Mouse (Mus musculus): ENCODE results near the gene Tspo. TPM values are rescaled to one million over a fixed set of nuclear protein-coding genes. Genes with fewer than 3 reads are reported as not detected.

The Tspo gene
- polyA plus RNA-seq, 1 experiment from 2014 or later, result 80.3 TPM

GRCm38 (mm10) chr15:83532606-83533005, 30.8 kb upstream of the Tspo start:
- Histone ChIP-seq H3K4me2 (replicated peaks; ENCODE audit: low read depth, low read length) (no peak overlapping the region), H3K36me3 (ENCODE audit: control insufficient read depth, insufficient read depth, low read length) (no peaks in the 10 kb centered on the region), H3K9me3 (ENCODE audit: control insufficient read depth, low read depth, low read length) (no peaks in the 10 kb centered on the region), H3K9ac (replicated peaks; ENCODE audit: low read depth, low read length) (no peak overlapping the region), H3K4me1 (ENCODE audit: control insufficient read depth, insufficient read depth, low read length) (no peaks in the 10 kb centered on the region), H3K27ac (ENCODE audit: low read length) (no peak overlapping the region), H3K4me3 (ENCODE audit: low read depth, low read length) (no peak overlapping the region), H3K27me3 (ENCODE audit: control insufficient read depth, insufficient read depth, low read length) (peaks cover 4% of the 10 kb centered on the region; the same call in 1 of the 2 replicates)
- WGBS, result 67% methylated on average over 7 of the region's 7 CpGs
- ATAC-seq (ENCODE audit: insufficient number of reproducible peaks, insufficient read depth, low FRiP score, low read depth), result no peak

GRCm38 (mm10) chr15:83534960-83535889, 28.2 kb upstream of the Tspo start:
- H3K4me1 ChIP-seq (ENCODE audit: control insufficient read depth, insufficient read depth, low read length), result no peaks in the 10 kb centered on the region
- H3K27me3 ChIP-seq (ENCODE audit: control insufficient read depth, insufficient read depth, low read length), result no peaks in the 10 kb centered on the region
- no peaks in the 10 kb centered on the region for H3K36me3 ChIP-seq (ENCODE audit: control insufficient read depth, insufficient read depth, low read length)
- 59% methylated on average over 17 of the region's 17 CpGs for WGBS
- no peak overlapping the region; the same call in 1 of the 2 replicates for H3K9ac ChIP-seq (replicated peaks; ENCODE audit: low read depth, low read length)
- H3K9me3 ChIP-seq (ENCODE audit: control insufficient read depth, low read depth, low read length), result no peaks in the 10 kb centered on the region
- H3K4me3 ChIP-seq (ENCODE audit: low read depth, low read length), result no peak overlapping the region
- no peak overlapping the region for H3K4me2 ChIP-seq (replicated peaks; ENCODE audit: low read depth, low read length)
- H3K27ac ChIP-seq (ENCODE audit: low read length), result no peak overlapping the region; the same call in 1 of the 2 replicates
- ATAC-seq (ENCODE audit: insufficient number of reproducible peaks, insufficient read depth, low FRiP score, low read depth), result peak; percentile 74; the same call in 1 of the 2 replicates

- H3K27me3 ChIP-seq (ENCODE audit: control insufficient read depth, insufficient read depth, low read length), result no peaks in the 10 kb centered on the region
- no peak overlapping the region for H3K9ac ChIP-seq (replicated peaks; ENCODE audit: low read depth, low read length)
- no peaks in the 10 kb centered on the region for H3K9me3 ChIP-seq (ENCODE audit: control insufficient read depth, low read depth, low read length)
- no peaks in the 10 kb centered on the region for H3K36me3 ChIP-seq (ENCODE audit: control insufficient read depth, insufficient read depth, low read length)
- H3K27ac ChIP-seq (ENCODE audit: low read length), result no peak overlapping the region
- WGBS, result 80% methylated on average over 6 of the region's 6 CpGs
- no peaks in the 10 kb centered on the region for H3K4me1 ChIP-seq (ENCODE audit: control insufficient read depth, insufficient read depth, low read length)
- no peak for ATAC-seq (ENCODE audit: insufficient number of reproducible peaks, insufficient read depth, low FRiP score, low read depth)
- no peak overlapping the region for H3K4me3 ChIP-seq (ENCODE audit: low read depth, low read length)
- no peak overlapping the region for H3K4me2 ChIP-seq (replicated peaks; ENCODE audit: low read depth, low read length)
Measured at GRCm38 (mm10) chr15:83535890-83536231, 27.5 kb upstream of the Tspo start.

- Histone ChIP-seq H3K9ac (replicated peaks; ENCODE audit: low read depth, low read length) (no peak overlapping the region), H3K27ac (ENCODE audit: low read length) (no peak overlapping the region), H3K36me3 (ENCODE audit: control insufficient read depth, insufficient read depth, low read length) (no peaks in the 10 kb centered on the region), H3K9me3 (ENCODE audit: control insufficient read depth, low read depth, low read length) (no peaks in the 10 kb centered on the region), H3K27me3 (ENCODE audit: control insufficient read depth, insufficient read depth, low read length) (no peaks in the 10 kb centered on the region), H3K4me1 (ENCODE audit: control insufficient read depth, insufficient read depth, low read length) (no peaks in the 10 kb centered on the region), H3K4me3 (ENCODE audit: low read depth, low read length) (no peak overlapping the region), H3K4me2 (replicated peaks; ENCODE audit: low read depth, low read length) (no peak overlapping the region)
- no peak for ATAC-seq (ENCODE audit: insufficient number of reproducible peaks, insufficient read depth, low FRiP score, low read depth)
- 99% methylated on average over 2 of the region's 2 CpGs for WGBS
Measured at GRCm38 (mm10) chr15:83538855-83539254, 24.5 kb upstream of the Tspo start.

- ATAC-seq (ENCODE audit: insufficient number of reproducible peaks, insufficient read depth, low FRiP score, low read depth), result no peak
- Histone ChIP-seq H3K27me3 (ENCODE audit: control insufficient read depth, insufficient read depth, low read length) (no peaks in the 10 kb centered on the region), H3K27ac (ENCODE audit: low read length) (no peak overlapping the region), H3K4me1 (ENCODE audit: control insufficient read depth, insufficient read depth, low read length) (no peaks in the 10 kb centered on the region), H3K9me3 (ENCODE audit: control insufficient read depth, low read depth, low read length) (no peaks in the 10 kb centered on the region), H3K4me2 (replicated peaks; ENCODE audit: low read depth, low read length) (no peak overlapping the region), H3K9ac (replicated peaks; ENCODE audit: low read depth, low read length) (no peak overlapping the region), H3K4me3 (ENCODE audit: low read depth, low read length) (no peak overlapping the region), H3K36me3 (ENCODE audit: control insufficient read depth, insufficient read depth, low read length) (no peaks in the 10 kb centered on the region; the same call in 1 of the 2 replicates)
- 54% methylated on average over 4 of the region's 4 CpGs for WGBS
Measured at GRCm38 (mm10) chr15:83539905-83540304, 23.5 kb upstream of the Tspo start.

- no peak overlapping the region for H3K4me2 ChIP-seq (replicated peaks; ENCODE audit: low read depth, low read length)
- no peak for ATAC-seq (ENCODE audit: insufficient number of reproducible peaks, insufficient read depth, low FRiP score, low read depth)
- H3K4me1 ChIP-seq (ENCODE audit: control insufficient read depth, insufficient read depth, low read length), result no peaks in the 10 kb centered on the region
- no peak overlapping the region for H3K27ac ChIP-seq (ENCODE audit: low read length)
- no peaks in the 10 kb centered on the region for H3K9me3 ChIP-seq (ENCODE audit: control insufficient read depth, low read depth, low read length)
- no peaks in the 10 kb centered on the region for H3K27me3 ChIP-seq (ENCODE audit: control insufficient read depth, insufficient read depth, low read length)
- H3K9ac ChIP-seq (replicated peaks; ENCODE audit: low read depth, low read length), result no peak overlapping the region
- H3K36me3 ChIP-seq (ENCODE audit: control insufficient read depth, insufficient read depth, low read length), result peaks cover 13% of the 10 kb centered on the region; the same call in 1 of the 2 replicates
- no peak overlapping the region for H3K4me3 ChIP-seq (ENCODE audit: low read depth, low read length)
- WGBS, result 76% methylated on average over 9 of the region's 9 CpGs
Measured at GRCm38 (mm10) chr15:83541647-83542287, 21.6 kb upstream of the Tspo start.

- Histone ChIP-seq H3K4me2 (replicated peaks; ENCODE audit: low read depth, low read length) (no peak overlapping the region), H3K36me3 (ENCODE audit: control insufficient read depth, insufficient read depth, low read length) (peaks cover 47% of the 10 kb centered on the region), H3K9ac (replicated peaks; ENCODE audit: low read depth, low read length) (no peak overlapping the region), H3K9me3 (ENCODE audit: control insufficient read depth, low read depth, low read length) (no peaks in the 10 kb centered on the region), H3K4me1 (ENCODE audit: control insufficient read depth, insufficient read depth, low read length) (no peaks in the 10 kb centered on the region), H3K4me3 (ENCODE audit: low read depth, low read length) (no peak overlapping the region), H3K27ac (ENCODE audit: low read length) (no peak overlapping the region), H3K27me3 (ENCODE audit: control insufficient read depth, insufficient read depth, low read length) (no peaks in the 10 kb centered on the region)
- WGBS, result 90% methylated on average over 7 of the region's 7 CpGs
- no peak for ATAC-seq (ENCODE audit: insufficient number of reproducible peaks, insufficient read depth, low FRiP score, low read depth)
Measured at GRCm38 (mm10) chr15:83546029-83546428, 17.4 kb upstream of the Tspo start.

GRCm38 (mm10) chr15:83547144-83547543, 16.2 kb upstream of the Tspo start:
- H3K9ac ChIP-seq (replicated peaks; ENCODE audit: low read depth, low read length), result no peak overlapping the region
- H3K4me1 ChIP-seq (ENCODE audit: control insufficient read depth, insufficient read depth, low read length), result no peaks in the 10 kb centered on the region
- 94% methylated on average over 8 of the region's 8 CpGs for WGBS
- H3K27me3 ChIP-seq (ENCODE audit: control insufficient read depth, insufficient read depth, low read length), result no peaks in the 10 kb centered on the region
- no peak overlapping the region for H3K27ac ChIP-seq (ENCODE audit: low read length)
- peaks cover 47% of the 10 kb centered on the region for H3K36me3 ChIP-seq (ENCODE audit: control insufficient read depth, insufficient read depth, low read length)
- ATAC-seq (ENCODE audit: insufficient number of reproducible peaks, insufficient read depth, low FRiP score, low read depth), result no peak
- H3K9me3 ChIP-seq (ENCODE audit: control insufficient read depth, low read depth, low read length), result no peaks in the 10 kb centered on the region
- no peak overlapping the region for H3K4me3 ChIP-seq (ENCODE audit: low read depth, low read length)
- no peak overlapping the region for H3K4me2 ChIP-seq (replicated peaks; ENCODE audit: low read depth, low read length)

All from stomach, embryonic 14.5 days (tissue).